Mouse (Mus musculus) limb, embryonic 14.5 days (tissue): ENCODE results near the gene Zfp277. TPM values are rescaled to one million over a fixed set of nuclear protein-coding genes. Genes with fewer than 3 reads are reported as not detected.

Experiments used
- ATAC-seq: fragments of 200-750 bp; cut with Nextera tagmentation; 2 replicates; pipeline ENCODE4 v1.8.0; 2017; ENCODE audit warnings: low read depth, moderate number of reproducible peaks, moderate TSS enrichment; ENCODE audit not compliant: low FRiP score
- DNase-seq: peaks from one replicate; pipeline ENCODE4 v3.0.0-alpha.2; 2015; ENCODE audit warnings: low spot score
- H3K27ac ChIP-seq: fragments of 300-500 bp; sonication (generic); replicated peaks from 2 replicates; pipeline ENCODE4 v1.5.1; 2014; ENCODE audit warnings: low read depth, mild to moderate bottlenecking, low read length, moderate library complexity, mixed read lengths
- H3K27me3 ChIP-seq: fragments of 300-500 bp; sonication (generic); 2 replicates; pipeline ENCODE4 v1.6.1; 2014; ENCODE audit warnings: low read length, mixed read lengths; ENCODE audit not compliant: control insufficient read depth, insufficient read depth
- H3K36me3 ChIP-seq: fragments of 300-500 bp; sonication (generic); 2 replicates; pipeline ENCODE4 v1.6.1; 2014; ENCODE audit warnings: mild to moderate bottlenecking, low read length, moderate library complexity, mixed read lengths; ENCODE audit not compliant: control insufficient read depth, insufficient read depth
- H3K4me1 ChIP-seq: fragments of 300-500 bp; sonication (generic); 2 replicates; pipeline ENCODE4 v1.6.1; 2014; ENCODE audit warnings: antibody characterized with exemption, low read length, mixed read lengths; ENCODE audit not compliant: control insufficient read depth, insufficient read depth
- H3K4me2 ChIP-seq: fragments of 300-500 bp; sonication (generic); replicated peaks from 2 replicates; pipeline ENCODE4 v1.6.1; 2014; ENCODE audit warnings: low read depth, mild to moderate bottlenecking, low read length, moderate library complexity; ENCODE audit not compliant: severe bottlenecking
- H3K4me3 ChIP-seq: fragments of 300-500 bp; sonication (generic); replicated peaks from 2 replicates; pipeline ENCODE4 v1.5.1; 2014; ENCODE audit warnings: low read length
- H3K9ac ChIP-seq: fragments of 300-500 bp; sonication (generic); 2 replicates; pipeline ENCODE4 v1.6.1; 2014; ENCODE audit warnings: mild to moderate bottlenecking, low read depth, low read length, moderate library complexity; ENCODE audit not compliant: severe bottlenecking
- H3K9me3 ChIP-seq: fragments of 300-500 bp; sonication (generic); 2 replicates; pipeline ENCODE4 v1.6.1; 2016; ENCODE audit warnings: low read length; ENCODE audit not compliant: control insufficient read depth
- POLR2A ChIP-seq: fragments of 200-500 bp; IDR thresholded peaks from 2 replicates; pipeline ENCODE4 v1.8.0; 2012; ENCODE audit warnings: inconsistent platforms, mild to moderate bottlenecking, moderate library complexity, borderline replicate concordance; ENCODE audit not compliant: insufficient read depth, insufficient read length; ENCODE audit errors: extremely low read depth
- WGBS: fragments of 180-500 bp; shearing (Covaris S2); extraction: QIAGEN DNeasy Blood & Tissue Kit; methylation state at CpG from one replicate; pipeline ENCODE4 v1.1.7; 2014; 5-methylcytosine and 5-hydroxymethylcytosine counted together
- polyA plus RNA-seq, 2 experiments: library from polyadenylated mRNA; depleted of rRNA in 1 of 2; stranded (reverse) in 1 of 2; unstranded in 1 of 2; fragments of >200 nt; fragmentation: Nextera tagmentation in 1 of 2; extraction: Ambion mirVana in 1 of 2; gene quantifications; 2 replicates each; pipeline versions ENCODE4 v1.2.1 to v1.2.3; 2012 to 2014

The Zfp277 gene
- polyA plus RNA-seq, 2 experiments, result 22.0 to 40.7 TPM

- no peaks in the 10 kb centered on the region for H3K36me3 ChIP-seq
- ATAC-seq, result no peak
- H3K4me2 ChIP-seq, result no peak overlapping the region
- 42% methylated on average over 6 of the region's 6 CpGs for WGBS
- H3K9me3 ChIP-seq, result no peaks in the 10 kb centered on the region
- H3K4me1 ChIP-seq, result peaks cover 9% of the 10 kb centered on the region; the same call in 1 of the 2 replicates
- no peak overlapping the region for H3K4me3 ChIP-seq
- 0 out of 2 replicates have a peak overlapping the region, but pooled peaks have one; percentile 3 for H3K27ac ChIP-seq
- H3K27me3 ChIP-seq, result no peaks in the 10 kb centered on the region
- no peak overlapping the region for H3K9ac ChIP-seq
- peak; percentile 41 for DNase-seq
- no peak for TF ChIP-seq POLR2A
Measured at GRCm38 (mm10) chr12:40303960-40304359, 141.7 kb downstream of the Zfp277 start.

GRCm38 (mm10) chr12:40298636-40299035 is 147.1 kb downstream of the Zfp277 start:
- H3K4me2 ChIP-seq, result no peak overlapping the region
- H3K9me3 ChIP-seq, result no peaks in the 10 kb centered on the region
- DNase-seq (no peak), ATAC-seq (no peak)
- no peak for TF ChIP-seq POLR2A
- H3K4me1 ChIP-seq, result peaks cover under 1% of the 10 kb centered on the region; the same call in 1 of the 2 replicates
- H3K27ac ChIP-seq, result no peak overlapping the region
- no peaks in the 10 kb centered on the region for H3K27me3 ChIP-seq
- H3K9ac ChIP-seq, result no peak overlapping the region
- H3K4me3 ChIP-seq, result no peak overlapping the region
- 92% methylated on average over 3 of the region's 3 CpGs for WGBS
- H3K36me3 ChIP-seq, result no peaks in the 10 kb centered on the region

GRCm38 (mm10) chr12:40286539-40286938 is 159.2 kb downstream of the Zfp277 start:
- H3K4me2 ChIP-seq, result no peak overlapping the region
- H3K9ac ChIP-seq, result no peak overlapping the region
- no peak overlapping the region for H3K4me3 ChIP-seq
- H3K4me1 ChIP-seq, result no peaks in the 10 kb centered on the region
- 74% methylated on average over 4 of the region's 4 CpGs for WGBS
- H3K27ac ChIP-seq, result no peak overlapping the region
- no peak for TF ChIP-seq POLR2A
- H3K27me3 ChIP-seq, result no peaks in the 10 kb centered on the region
- peaks cover 16% of the 10 kb centered on the region; the same call in 1 of the 2 replicates for H3K9me3 ChIP-seq
- DNase-seq (no peak), ATAC-seq (no peak)
- no peaks in the 10 kb centered on the region for H3K36me3 ChIP-seq

- 79% methylated on average over 4 of the region's 4 CpGs for WGBS
- Histone ChIP-seq H3K9ac (no peak overlapping the region), H3K4me2 (no peak overlapping the region), H3K4me3 (no peak overlapping the region), H3K36me3 (no peaks in the 10 kb centered on the region), H3K4me1 (no peaks in the 10 kb centered on the region), H3K27me3 (no peaks in the 10 kb centered on the region), H3K27ac (no peak overlapping the region), H3K9me3 (no peaks in the 10 kb centered on the region)
- ATAC-seq (no peak), DNase-seq (no peak)
- no peak for TF ChIP-seq POLR2A
Measured at GRCm38 (mm10) chr12:40280596-40281325, 164.9 kb downstream of the Zfp277 start.

GRCm38 (mm10) chr12:40277581-40277980 is 168.1 kb downstream of the Zfp277 start:
- no peaks in the 10 kb centered on the region for H3K9me3 ChIP-seq
- DNase-seq, result no peak
- ATAC-seq, result no peak
- H3K27me3 ChIP-seq, result no peaks in the 10 kb centered on the region
- no peak overlapping the region for H3K4me3 ChIP-seq
- no peak for TF ChIP-seq POLR2A
- no peak overlapping the region for H3K4me2 ChIP-seq
- no peak overlapping the region for H3K27ac ChIP-seq
- 87% methylated on average over 3 of the region's 3 CpGs for WGBS
- no peaks in the 10 kb centered on the region for H3K4me1 ChIP-seq
- H3K9ac ChIP-seq, result no peak overlapping the region
- H3K36me3 ChIP-seq, result no peaks in the 10 kb centered on the region
